Mouse (Mus musculus) induced T-regulatory cell, adult 2 months (primary cell): ENCODE results near the gene Megf11.

Experiments used
- DNase-seq: peaks from one replicate; pipeline ENCODE4 v3.0.0-alpha.2; 2012; ENCODE audit warnings: low read depth

Megf11 gene

DNA sequence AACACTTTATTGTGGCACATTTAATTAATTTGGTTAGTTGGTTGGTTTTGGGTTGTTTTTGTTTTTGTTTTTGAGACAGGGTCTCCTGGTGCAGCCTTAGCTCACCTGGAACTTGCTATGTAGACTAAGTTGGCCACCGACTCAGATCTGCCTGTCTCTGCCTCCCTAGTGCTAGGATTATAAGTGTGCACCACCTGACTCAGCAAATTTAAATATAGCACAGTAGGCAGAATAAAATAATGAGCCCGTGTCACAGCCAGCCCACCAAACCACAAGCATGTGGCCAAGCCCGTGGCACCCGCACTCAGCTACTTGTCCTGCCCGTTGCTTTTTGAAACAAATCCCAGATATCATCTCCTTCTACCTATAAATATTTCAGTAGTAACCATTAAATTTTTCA, 367.1 kb downstream of the Megf11 start:
- DNase-seq = no peak

DNA sequence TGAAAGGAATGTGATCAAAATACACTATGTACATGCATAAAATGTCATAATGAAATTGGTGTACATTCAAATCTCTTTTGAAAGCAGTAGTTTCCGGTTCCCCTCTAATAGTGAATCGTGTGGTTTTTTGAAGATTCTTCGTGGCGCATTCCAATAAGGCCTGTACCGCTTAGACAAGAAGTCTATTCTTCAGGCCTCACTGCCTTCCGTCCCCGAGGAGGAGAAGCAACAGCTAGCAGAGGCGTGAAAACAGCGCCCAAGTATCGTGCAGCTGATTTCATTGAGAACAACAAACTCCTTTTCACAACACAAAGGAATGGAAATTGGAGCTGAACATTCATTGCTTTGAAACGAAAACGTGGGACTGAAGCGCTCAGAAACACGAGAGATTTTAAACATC, 372.6 kb downstream of the Megf11 start:
- DNase-seq = no peak
